Mouse (Mus musculus) c-Kit-negative CD71-positive TER-119-positive erythroid progenitor cells, embryonic 14.5 days (primary cell): Measurements from ENCODE around the gene Fam243.
A peak's percentile ranks its signal among the peaks of the same experiment; 100 is the strongest.

ENCODE experiments used
- DNase-seq: peaks from one replicate; pipeline ENCODE4 v3.0.0-alpha.2; 2013; ENCODE audit warnings: low read depth, low spot score

Fam243 gene

GRCm38 (mm10) chr16:92321341-92321740, at the start of gene Fam243:
Gene Fam243 (minus strand): TSS chr16:92321441.
- no peak for DNase-seq

- peak; percentile 81 for DNase-seq
Measured at GRCm38 (mm10) chr16:92369260-92369659, 48.0 kb upstream of the Fam243 start.

- DNase-seq: no peak
Measured at GRCm38 (mm10) chr16:92365477-92365876, 44.2 kb upstream of the Fam243 start.

- no peak for DNase-seq
Measured at GRCm38 (mm10) chr16:92360711-92361110, 39.5 kb upstream of the Fam243 start.

GRCm38 (mm10) chr16:92359229-92359628, 38.0 kb upstream of the Fam243 start, which contains the start of gene Kcne1:
Gene Kcne1 (minus strand): TSS chr16:92359468.
- no peak for DNase-seq

GRCm38 (mm10) chr16:92358734-92359133, 37.5 kb upstream of the Fam243 start:
- no peak for DNase-seq

- DNase-seq: no peak
Measured at GRCm38 (mm10) chr16:92357566-92357965, 36.3 kb upstream of the Fam243 start.

GRCm38 (mm10) chr16:92357023-92357422, 35.8 kb upstream of the Fam243 start:
- DNase-seq: no peak

GRCm38 (mm10) chr16:92355982-92356381, 34.7 kb upstream of the Fam243 start:
- no peak for DNase-seq

GRCm38 (mm10) chr16:92355366-92355765, 34.1 kb upstream of the Fam243 start:
- no peak for DNase-seq

GRCm38 (mm10) chr16:92353897-92354296, 32.7 kb upstream of the Fam243 start:
- DNase-seq: no peak

- DNase-seq: no peak
Measured at GRCm38 (mm10) chr16:92353295-92353694, 32.1 kb upstream of the Fam243 start.

GRCm38 (mm10) chr16:92348941-92349340, 27.7 kb upstream of the Fam243 start:
- DNase-seq: no peak

GRCm38 (mm10) chr16:92346297-92346916, 25.2 kb upstream of the Fam243 start:
- DNase-seq: no peak

GRCm38 (mm10) chr16:92345177-92345576, 23.9 kb upstream of the Fam243 start:
- DNase-seq: no peak

- DNase-seq: peak; percentile 57
Measured at GRCm38 (mm10) chr16:92340612-92341511, 19.6 kb upstream of the Fam243 start.

GRCm38 (mm10) chr16:92336280-92336679, 15.0 kb upstream of the Fam243 start:
- DNase-seq: peak; percentile 28

GRCm38 (mm10) chr16:92334600-92334999, 13.4 kb upstream of the Fam243 start:
- no peak for DNase-seq

- no peak for DNase-seq
Measured at GRCm38 (mm10) chr16:92330966-92331365, 9.7 kb upstream of the Fam243 start.

GRCm38 (mm10) chr16:92327911-92328310, 6.7 kb upstream of the Fam243 start:
- DNase-seq: no peak

GRCm38 (mm10) chr16:92325062-92325406, 3.8 kb upstream of the Fam243 start:
- no peak for DNase-seq

GRCm38 (mm10) chr16:92324309-92325061, 3.2 kb upstream of the Fam243 start:
- no peak for DNase-seq
